Mouse (Mus musculus) C2C12 (cell line): ENCODE results near the gene Prpf31. TPM values are rescaled to one million over a fixed set of nuclear protein-coding genes. Genes with fewer than 3 reads are reported as not detected.
A peak's percentile ranks its signal among the peaks of the same experiment; 100 is the strongest.

Experiments used
- H3K27me3 ChIP-seq: one replicate; pipeline ENCODE4 v1.6.1; 2011; ENCODE audit not compliant: control insufficient read depth, insufficient read depth, insufficient read length
- H3K36me3 ChIP-seq: one replicate; pipeline ENCODE4 v1.6.1; 2011; ENCODE audit not compliant: control insufficient read depth, insufficient read depth
- H3K4me3 ChIP-seq: one replicate; pipeline ENCODE4 v1.5.1; 2011; ENCODE audit warnings: mild to moderate bottlenecking, control low read depth; ENCODE audit not compliant: poor library complexity, insufficient read depth, severe bottlenecking
- H3K79me2 ChIP-seq: one replicate; pipeline ENCODE4 v1.6.1; 2011; ENCODE audit not compliant: control insufficient read depth, insufficient read depth
- H3K79me3 ChIP-seq: one replicate; pipeline ENCODE4 v1.6.1; 2011; ENCODE audit warnings: low read depth, control low read depth
- H3ac ChIP-seq: one replicate; pipeline ENCODE3; 2011; ENCODE audit warnings: low read depth; ENCODE audit not compliant: control insufficient read depth, insufficient read length
- CEBPB ChIP-seq: IDR thresholded peaks from one replicate; pipeline ENCODE4 v1.6.1; 2011; ENCODE audit warnings: low read depth, mild to moderate bottlenecking, control low read depth, moderate library complexity
- CTCF ChIP-seq: IDR thresholded peaks from one replicate; pipeline ENCODE4 v1.5.1; 2011; ENCODE audit not compliant: control insufficient read depth, insufficient read depth, insufficient read length
- FOSL1 ChIP-seq: IDR thresholded peaks from one replicate; pipeline ENCODE4 v1.8.0; 2011; ENCODE audit warnings: mild to moderate bottlenecking, low read length; ENCODE audit not compliant: poor library complexity, insufficient read depth, severe bottlenecking
- MAX ChIP-seq: IDR thresholded peaks from one replicate; pipeline ENCODE4 v1.6.1; 2011; ENCODE audit warnings: mild to moderate bottlenecking, control low read depth
- MYOD1 ChIP-seq: IDR thresholded peaks from one replicate; pipeline ENCODE4 v1.6.1; 2011; ENCODE audit warnings: low read depth; ENCODE audit not compliant: control insufficient read depth, insufficient read length
- MYOG ChIP-seq: IDR thresholded peaks from one replicate; pipeline ENCODE4 v1.6.1; 2011; ENCODE audit not compliant: control insufficient read depth, insufficient read length; ENCODE audit errors: extremely low read depth
- USF1 ChIP-seq: IDR thresholded peaks from one replicate; pipeline ENCODE4 v1.6.1; 2011; ENCODE audit warnings: low read depth, mild to moderate bottlenecking, control low read depth, moderate library complexity
- microRNA-seq: library from miRNA; unstranded; fragments of <30 nt; microRNA quantifications from one replicate; pipeline ENCODE4, GENCODE M21; 2019; ENCODE audit warnings: borderline microRNAs expressed
- polyA plus RNA-seq: library from polyadenylated mRNA; unstranded; fragments of >200 nt; fragmentation: generic; extraction: Trizol; gene quantifications from one replicate; pipeline ENCODE4 v1.2.1, GENCODE M21; 2012; ENCODE audit warnings: missing spikeins

Prpf31 gene
- polyA plus RNA-seq, 1 experiment = 102 TPM

GRCm38 (mm10) chr7:3677342-3677741, 47.6 kb downstream of the Prpf31 start, which contains the start of gene Tmc4:
Gene Tmc4, minus strand, starts transcription at chr7:3677553.
- no peaks in the 10 kb centered on the region for H3K79me2 ChIP-seq
- H3K79me3 ChIP-seq = no peaks in the 10 kb centered on the region
- no peak for TF ChIP-seq CTCF
- no peaks in the 10 kb centered on the region for H3K36me3 ChIP-seq
- H3ac ChIP-seq = no peak within 1 kb of the TSS
- no peak within 1 kb of the TSS for H3K4me3 ChIP-seq
- no peaks in the 10 kb centered on the region for H3K27me3 ChIP-seq

DNA sequence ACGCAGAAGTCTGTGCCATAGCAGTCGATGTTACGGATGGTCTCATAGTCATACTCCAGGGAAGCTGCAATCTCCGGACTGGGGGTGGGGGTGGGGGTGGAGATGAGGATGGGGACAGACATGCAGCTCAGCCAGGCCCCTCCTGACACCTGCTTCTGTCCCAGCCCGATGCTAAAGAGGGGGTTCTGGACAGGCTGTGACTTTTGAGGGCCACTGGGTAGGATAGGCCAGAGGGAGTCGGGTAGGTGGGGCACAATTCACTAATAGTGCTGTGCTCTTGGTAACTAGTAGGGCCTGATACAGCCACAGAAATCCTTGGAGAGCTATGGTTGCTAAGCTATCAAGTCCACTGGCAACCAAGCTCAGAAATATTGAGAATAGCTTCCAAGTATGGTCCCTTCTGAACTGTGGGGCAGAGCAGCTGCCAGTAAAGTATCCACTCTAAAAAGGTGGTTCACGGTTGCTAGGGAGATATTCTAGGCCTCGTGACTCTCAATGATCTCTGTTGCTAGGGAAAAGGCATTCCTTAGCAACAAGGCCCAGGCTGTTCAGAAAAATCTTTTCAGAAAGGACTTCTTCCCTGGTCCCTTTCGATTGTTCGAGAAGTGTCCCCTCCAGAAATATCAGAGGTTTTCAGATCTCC, 54.2 kb downstream of the Prpf31 start:
- H3K36me3 ChIP-seq = peaks cover 4% of the 10 kb centered on the region
- no peak overlapping the region for H3ac ChIP-seq
- H3K27me3 ChIP-seq = no peaks in the 10 kb centered on the region
- no peaks in the 10 kb centered on the region for H3K79me2 ChIP-seq
- no peak overlapping the region for H3K4me3 ChIP-seq
- no peaks in the 10 kb centered on the region for H3K79me3 ChIP-seq
- TF ChIP-seq FOSL1 (no peak), MYOG (no peak), CTCF (no peak), CEBPB (no peak), MYOD1 (no peak), MAX (no peak), USF1 (no peak)

DNA sequence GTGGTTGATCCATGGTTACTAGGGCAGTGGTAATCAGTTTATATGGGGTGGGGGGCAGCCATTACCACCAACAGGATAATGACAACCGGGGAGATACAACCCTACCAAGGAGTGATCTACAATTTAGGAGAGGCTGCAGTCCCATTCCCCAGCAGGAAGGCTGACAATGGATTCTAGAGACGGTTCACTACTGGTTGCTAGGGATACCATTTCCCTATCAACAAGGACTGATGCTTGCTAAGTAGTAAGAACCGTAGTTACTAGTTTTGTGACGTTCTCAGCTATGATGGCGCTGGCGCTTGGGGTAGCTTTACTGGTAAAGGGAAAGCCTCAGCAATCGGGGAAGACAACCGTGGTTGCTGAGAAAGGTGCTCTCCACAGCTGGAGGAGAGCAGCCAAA, 54.9 kb downstream of the Prpf31 start:
- no peaks in the 10 kb centered on the region for H3K79me3 ChIP-seq
- H3K27me3 ChIP-seq = no peaks in the 10 kb centered on the region
- no peaks in the 10 kb centered on the region for H3K79me2 ChIP-seq
- no peak overlapping the region for H3ac ChIP-seq
- TF ChIP-seq USF1 (no peak), FOSL1 (no peak), CTCF (no peak)
- H3K4me3 ChIP-seq = no peak overlapping the region
- peaks cover 4% of the 10 kb centered on the region for H3K36me3 ChIP-seq

GRCm38 (mm10) chr7:3685400-3686187, 55.8 kb downstream of the Prpf31 start:
- H3ac ChIP-seq = no peak overlapping the region
- H3K27me3 ChIP-seq = no peaks in the 10 kb centered on the region
- H3K36me3 ChIP-seq = peaks cover 9% of the 10 kb centered on the region
- H3K79me2 ChIP-seq = peaks cover 3% of the 10 kb centered on the region
- no peak overlapping the region for H3K4me3 ChIP-seq
- no peak for TF ChIP-seq FOSL1
- no peak for TF ChIP-seq MYOG
- TF ChIP-seq MAX = no peak
- TF ChIP-seq CTCF = no peak
- no peak for TF ChIP-seq MYOD1
- no peak for TF ChIP-seq CEBPB
- no peak for TF ChIP-seq USF1
- peaks cover 1% of the 10 kb centered on the region for H3K79me3 ChIP-seq

- Histone ChIP-seq H3ac (peak overlapping the region; percentile 52), H3K4me3 (peak overlapping the region; percentile 50), H3K79me2 (peaks cover 36% of the 10 kb centered on the region), H3K36me3 (peaks cover 15% of the 10 kb centered on the region), H3K27me3 (no peaks in the 10 kb centered on the region), H3K79me3 (peaks cover 15% of the 10 kb centered on the region)
- TF ChIP-seq USF1 (no peak), CTCF (no peak), CEBPB (no peak), MYOG (no peak), FOSL1 (no peak), MAX (no peak), MYOD1 (no peak)
Measured at GRCm38 (mm10) chr7:3691919-3692318, 62.1 kb downstream of the Prpf31 start.

Small RNAs within 50 kb of the gene (microRNA-seq; reads per million reads assigned to microRNA genes)
- gene Gm25100 = not detected
- 0.84 reads per million, percentile 18 among the genes with 10 or more reads in this experiment for gene Mir3572

Other genes with a start within 250 kb of the Prpf31 start
- gene Cacng8, start 239.3 kb upstream of the Prpf31 start, polyA plus RNA-seq = 1.3 TPM
- 0.27 TPM for gene Cacng6, start 205.8 kb upstream of the Prpf31 start, polyA plus RNA-seq
- not detected for gene Tarm1, start 127.4 kb upstream of the Prpf31 start, polyA plus RNA-seq
- 0.05 TPM for gene Oscar, start 13.8 kb upstream of the Prpf31 start, polyA plus RNA-seq
- gene Ndufa3, start 12.6 kb upstream of the Prpf31 start, polyA plus RNA-seq = 386 TPM
- gene Tfpt, start 56 bp upstream of the Prpf31 start, polyA plus RNA-seq = 24.6 TPM
- gene Cnot3, start 15.3 kb downstream of the Prpf31 start, polyA plus RNA-seq = 87.1 TPM
- 10.4 TPM for gene Leng1, start 35.9 kb downstream of the Prpf31 start, polyA plus RNA-seq
- gene Tmc4, start 47.6 kb downstream of the Prpf31 start, polyA plus RNA-seq = 1.8 TPM
- 215 TPM for gene Tsen34, start 62.9 kb downstream of the Prpf31 start, polyA plus RNA-seq
- 45.8 TPM for gene Mboat7, start 63.5 kb downstream of the Prpf31 start, polyA plus RNA-seq
- 3,200 TPM for gene Rps9, start 74.0 kb downstream of the Prpf31 start, polyA plus RNA-seq
- gene Pirb, start 90.4 kb downstream of the Prpf31 start, polyA plus RNA-seq = not detected
- gene Gm15448, start 195.7 kb downstream of the Prpf31 start, polyA plus RNA-seq = not detected
- gene Pira2, start 215.1 kb downstream of the Prpf31 start, polyA plus RNA-seq = not detected